Mouse (Mus musculus): ENCODE results near the gene Arsb.

Gene Arsb

GRCm38 (mm10) chr13:93840146-93840545 is 68.7 kb downstream of the Arsb start:
- no peak for DNase-seq (ENCODE audit: low spot score)

DNA sequence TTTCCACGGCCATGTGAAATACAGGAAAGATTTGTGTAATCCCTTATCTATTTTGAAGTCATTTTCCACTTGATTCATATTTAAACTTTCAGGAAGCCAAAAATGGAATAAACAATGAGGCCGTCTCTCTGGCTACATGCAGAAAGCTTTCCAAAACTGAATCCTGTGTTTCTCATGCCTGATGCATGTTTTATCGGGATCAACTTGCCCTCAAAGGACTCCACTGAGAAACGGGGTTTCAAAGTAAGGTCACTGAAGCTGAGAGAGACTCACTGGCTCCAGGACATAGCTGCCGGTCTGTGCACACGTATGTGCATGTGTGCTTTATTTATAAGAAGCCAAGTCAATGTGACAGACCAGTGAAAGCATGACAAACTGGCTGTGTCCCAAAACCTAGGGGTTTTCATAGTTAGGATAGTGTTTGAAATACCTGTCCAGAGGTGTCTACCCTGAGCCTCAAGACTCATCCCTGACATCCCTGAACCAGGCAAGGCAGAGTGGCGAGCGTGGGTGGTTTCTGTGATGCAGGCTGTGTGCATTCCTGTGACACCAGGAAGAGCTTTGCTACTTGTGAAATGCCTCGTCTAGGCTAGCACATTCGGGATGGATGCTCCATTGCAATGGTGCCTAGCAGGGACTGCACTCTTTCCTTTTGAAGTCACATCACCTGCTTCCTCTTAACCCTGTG is 75.5 kb downstream of the Arsb start:
- DNase-seq (ENCODE audit: low spot score), result no peak

GRCm38 (mm10) chr13:93847614-93848013 is 76.2 kb downstream of the Arsb start:
- DNase-seq (ENCODE audit: low spot score), result no peak

DNA sequence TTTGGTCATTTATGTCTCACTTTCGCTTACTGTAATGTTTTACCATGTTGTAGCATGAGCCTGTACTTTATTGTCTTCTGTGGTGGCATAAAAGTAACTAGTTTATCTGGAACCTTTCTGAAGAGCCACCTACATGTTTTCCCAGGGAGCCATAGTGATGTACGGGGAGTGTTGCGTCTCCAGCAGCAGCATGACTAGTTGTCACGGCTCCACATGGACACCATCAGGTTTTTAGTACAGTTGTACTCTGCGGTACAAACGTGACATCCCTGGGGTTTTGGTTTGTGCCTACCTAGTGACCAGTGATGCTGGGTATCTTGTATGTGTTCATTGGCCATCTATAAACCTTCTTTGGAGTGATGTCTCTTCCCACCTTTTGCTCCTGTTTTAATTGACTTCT is 77.2 kb downstream of the Arsb start:
- no peak for DNase-seq (ENCODE audit: low spot score)

DNA sequence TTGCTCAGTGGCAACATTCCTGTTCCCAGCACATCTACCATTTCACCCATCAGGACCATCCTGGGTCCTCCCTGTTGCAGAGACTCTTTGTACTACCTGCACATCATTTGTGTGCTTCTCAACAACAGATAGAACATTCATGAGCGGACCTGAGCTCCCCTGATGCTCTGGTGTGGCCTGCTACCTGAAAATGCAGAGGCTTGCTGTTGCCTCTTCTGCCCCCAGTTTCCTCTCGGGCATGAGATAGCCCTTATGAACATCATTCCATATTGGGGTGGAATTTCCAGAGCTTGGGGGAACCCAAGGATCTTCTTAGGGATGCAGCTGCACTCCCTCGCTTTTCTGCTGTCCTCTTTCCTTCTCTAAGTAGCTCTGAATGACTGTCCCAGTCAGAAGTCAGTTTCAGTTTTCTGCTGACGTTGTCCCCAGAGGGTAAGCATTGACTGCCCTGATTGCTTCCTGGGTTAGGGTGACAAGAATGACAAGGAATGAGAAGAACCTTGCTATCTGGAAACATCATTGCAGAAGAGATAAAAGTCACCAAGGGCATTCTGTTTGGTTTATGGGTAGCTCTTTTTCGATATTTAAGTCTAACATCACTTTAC is 78.4 kb downstream of the Arsb start:
- no peak for DNase-seq (ENCODE audit: low spot score)

GRCm38 (mm10) chr13:93850674-93851073 is 79.2 kb downstream of the Arsb start:
- DNase-seq (ENCODE audit: low spot score), result no peak

GRCm38 (mm10) chr13:93852419-93853138 is 81.1 kb downstream of the Arsb start:
- no peak for DNase-seq (ENCODE audit: low spot score)

DNA sequence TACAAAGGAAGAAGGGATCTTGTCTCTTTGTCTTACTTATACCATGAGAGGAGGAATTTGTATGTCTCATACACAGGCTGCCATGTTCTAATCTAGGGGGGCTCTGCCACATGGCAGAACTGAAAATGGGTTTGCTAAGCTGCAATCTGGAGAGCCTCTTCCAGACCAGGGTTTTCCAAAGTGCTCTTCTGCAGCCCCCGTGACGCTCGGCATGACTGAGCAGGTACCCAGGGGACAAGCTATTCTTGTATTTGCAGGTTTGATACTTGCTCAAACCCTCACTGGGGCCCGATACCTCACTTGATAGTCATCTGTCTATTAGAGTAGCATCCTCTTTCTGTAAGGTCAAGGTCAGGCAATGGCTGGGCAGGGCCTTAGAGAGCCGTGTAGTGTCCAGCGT is 82.3 kb downstream of the Arsb start:
- DNase-seq (ENCODE audit: low spot score), result no peak

DNA sequence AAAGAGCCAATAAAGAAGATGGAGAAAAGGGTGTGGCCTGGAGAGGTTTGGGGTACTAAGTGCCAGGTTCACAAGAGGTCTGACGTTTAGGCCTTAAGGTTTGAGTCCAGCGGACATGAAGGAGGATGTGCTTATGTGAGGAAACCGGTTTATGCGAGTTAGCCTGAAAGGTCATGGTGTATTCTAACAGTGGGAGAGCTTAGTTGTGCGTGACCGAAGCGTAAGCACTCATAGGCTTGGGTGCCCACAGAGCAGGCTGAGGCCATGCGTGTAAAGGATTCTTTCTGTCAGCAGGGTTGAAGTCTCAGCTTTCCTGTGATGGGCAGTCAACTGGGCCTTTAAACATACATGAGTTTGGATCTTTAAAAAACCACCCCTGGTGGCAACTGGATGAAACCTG is 82.9 kb downstream of the Arsb start:
- no peak for DNase-seq (ENCODE audit: low spot score)

GRCm38 (mm10) chr13:93854966-93855562 is 83.6 kb downstream of the Arsb start:
- DNase-seq (ENCODE audit: low spot score), result no peak

DNA sequence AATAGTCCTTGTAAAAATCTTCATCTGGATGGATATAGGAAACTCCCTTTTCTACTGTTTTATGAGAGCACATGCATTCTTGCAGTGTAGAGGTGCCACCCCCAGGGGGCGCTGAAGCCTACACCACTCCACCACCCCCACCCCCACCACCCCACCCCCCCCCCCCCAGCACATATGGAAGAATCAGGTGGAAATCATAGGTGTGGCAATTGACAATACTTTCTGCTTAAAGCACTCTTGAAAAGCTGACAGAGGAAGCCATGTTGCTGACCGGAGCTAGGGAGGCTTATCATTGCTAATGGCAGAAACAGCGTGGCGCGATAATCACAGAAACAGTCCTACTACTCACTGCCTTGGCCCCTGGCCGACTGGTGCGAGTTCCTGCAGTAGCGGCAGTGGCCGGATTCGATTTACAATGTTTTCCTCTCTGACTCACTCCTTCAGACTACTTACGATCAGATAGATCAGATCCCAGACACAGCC is 84.3 kb downstream of the Arsb start:
- no peak for DNase-seq (ENCODE audit: low spot score)

GRCm38 (mm10) chr13:93861211-93861610 is 89.8 kb downstream of the Arsb start:
- DNase-seq (ENCODE audit: low spot score), result no peak

DNA sequence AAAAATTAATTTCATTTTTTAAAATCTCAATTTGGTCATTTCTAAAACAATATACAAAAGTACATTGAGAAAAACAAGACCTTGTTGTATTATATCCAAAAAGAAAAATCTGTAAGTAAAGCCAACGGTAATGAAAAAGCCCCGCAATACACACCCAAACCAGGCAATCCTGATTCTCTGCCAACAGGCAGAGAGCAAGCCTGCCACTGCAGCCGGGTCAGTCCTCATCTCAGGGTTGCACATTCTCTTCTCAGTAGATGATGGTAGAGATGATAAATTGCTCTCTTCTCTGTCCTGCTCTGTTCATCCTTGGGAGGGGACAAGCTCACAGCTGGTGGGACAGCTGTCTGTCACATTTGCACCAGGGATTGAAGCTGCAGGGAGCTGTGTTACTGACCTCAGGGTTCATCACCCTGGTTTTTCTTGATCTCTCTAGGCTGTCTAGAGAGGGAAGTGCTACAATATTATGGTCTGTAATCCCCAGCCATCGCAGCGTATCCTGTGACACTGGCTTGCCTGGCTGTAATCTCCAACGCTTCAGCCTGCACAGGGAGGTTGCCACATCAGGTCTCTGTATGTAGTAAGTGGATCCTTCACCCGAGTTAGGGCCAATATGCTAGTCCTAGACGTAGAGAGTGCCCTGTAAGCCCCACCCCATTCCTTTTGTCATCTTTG is 92.8 kb downstream of the Arsb start:
- no peak for DNase-seq (ENCODE audit: low spot score)

DNA sequence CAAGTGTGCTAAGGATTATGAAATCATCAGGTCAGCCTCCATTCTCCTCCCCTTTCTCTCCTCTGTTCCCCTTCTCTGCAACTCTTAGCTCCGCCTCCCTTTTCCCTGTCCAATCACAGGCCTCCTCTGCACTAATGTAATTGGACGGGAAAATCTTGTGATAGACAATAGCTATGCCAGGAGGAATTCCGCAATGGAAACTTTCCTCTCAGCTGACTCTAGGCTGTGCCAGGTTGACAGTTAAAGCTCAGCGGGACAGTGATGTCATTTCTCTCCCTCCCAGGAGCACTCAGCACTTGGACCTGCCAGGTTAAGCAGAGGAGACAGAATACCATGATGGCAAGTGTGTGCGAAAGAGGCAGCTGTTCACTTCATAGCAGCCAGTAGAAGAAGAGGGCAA is 95.2 kb downstream of the Arsb start:
- DNase-seq (ENCODE audit: low spot score), result no peak

DNA sequence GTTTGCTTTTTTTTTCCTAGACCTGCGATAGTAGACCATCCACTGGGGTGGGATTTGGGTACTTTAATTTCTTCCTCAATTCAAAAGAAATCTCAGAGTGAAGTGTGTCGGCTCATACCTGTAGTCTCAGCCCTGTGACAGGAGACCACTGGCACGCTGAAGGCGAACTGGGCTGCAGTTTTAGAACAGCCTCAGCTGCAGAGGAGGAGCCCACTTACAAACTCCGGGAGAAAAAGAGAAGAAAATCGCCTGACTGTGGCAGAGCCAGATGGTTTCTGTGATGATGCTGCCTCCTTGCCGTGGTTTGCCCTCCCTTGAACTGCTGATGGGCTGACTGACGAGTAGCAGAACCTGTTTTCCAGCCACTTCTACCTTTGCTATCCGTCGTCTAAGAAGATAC is 100.3 kb downstream of the Arsb start:
- DNase-seq (ENCODE audit: low spot score), result no peak

- no peak for DNase-seq (ENCODE audit: low spot score)
These were observed 101.2 kb downstream of the Arsb start for GRCm38 (mm10) chr13:93872591-93872990.

GRCm38 (mm10) chr13:93877924-93878323 is 106.5 kb downstream of the Arsb start:
- no peak for DNase-seq (ENCODE audit: low spot score)

DNA sequence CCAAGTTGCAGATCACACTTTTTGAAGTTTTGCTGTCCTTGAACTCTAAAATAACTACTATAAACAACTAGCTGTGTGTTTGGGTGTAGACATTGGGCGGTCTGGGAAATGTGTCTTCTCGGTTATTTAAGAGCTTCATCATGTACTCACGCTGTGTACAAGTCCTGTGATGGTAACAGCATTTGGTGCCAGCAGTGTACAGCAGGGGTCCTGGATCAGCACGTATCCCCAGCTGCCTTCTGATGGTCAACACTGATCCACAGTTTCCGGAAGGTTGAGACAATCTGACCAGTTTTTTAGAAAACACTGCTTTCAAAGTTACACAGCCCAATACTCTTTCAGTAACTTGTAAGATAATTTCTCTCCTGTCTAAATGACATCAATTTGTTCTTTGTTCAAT is 108.0 kb downstream of the Arsb start:
- no peak for DNase-seq (ENCODE audit: low spot score)

- DNase-seq (ENCODE audit: low spot score), result no peak
These were observed 110.7 kb downstream of the Arsb start for GRCm38 (mm10) chr13:93882132-93882531.

DNA sequence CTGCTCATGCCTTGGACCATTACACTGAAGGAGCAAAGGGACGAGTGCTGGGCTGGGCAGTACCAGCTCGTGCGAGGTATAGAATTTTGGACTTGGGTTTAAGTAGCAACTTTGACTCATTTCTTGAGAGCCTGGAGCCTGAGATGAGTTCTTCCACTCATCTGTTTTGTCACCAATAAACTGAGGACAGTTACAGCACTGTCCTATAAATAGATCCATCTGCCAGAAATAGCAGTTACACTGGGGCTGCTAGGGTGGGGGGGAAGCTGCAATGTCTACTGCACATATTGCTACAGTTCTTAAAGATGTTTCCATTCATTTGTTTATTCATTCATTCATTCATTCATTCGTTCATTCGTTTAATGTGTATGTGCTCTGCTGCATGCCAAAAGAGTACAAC is 115.6 kb downstream of the Arsb start:
- no peak for DNase-seq (ENCODE audit: low spot score)

- no peak for DNase-seq (ENCODE audit: low spot score)
These were observed 116.8 kb downstream of the Arsb start for GRCm38 (mm10) chr13:93888196-93888595.

GRCm38 (mm10) chr13:93888916-93889315 is 117.5 kb downstream of the Arsb start:
- DNase-seq (ENCODE audit: low spot score), result no peak
